ENCODE assay signal across 8 mouse cellular contexts in genomic region chr11:98928186-98928893, GRCm38 (mm10). TPM values are rescaled to one million over a fixed set of nuclear protein-coding genes. Genes with fewer than 3 reads are reported as not detected.
DNase-seq lines count a peak whose midpoint lies in the region; ATAC-seq and TF ChIP-seq lines count a peak whose summit lies in the region.
"Had no signal": no experiment of that assay in that cellular context is flagged by ENCODE, and none has a peak within 500 bp of the region (broad histone marks: within the 10 kb centered on the region; RNA-seq: fewer than 3 reads in every experiment).

No protein-coding gene starts in this region.

- H3K4me1 ChIP-seq in thymus, adult 2 months (replicated peaks; ENCODE audit: control insufficient read depth, insufficient read depth, low read length) = peaks cover 57% of the 10 kb centered on the region
- peaks cover 84% of the 10 kb centered on the region for H3K4me1 ChIP-seq in forebrain, embryonic 15.5 days
- H3K4me1 ChIP-seq in limb, embryonic 10.5 days = peaks cover 100% of the 10 kb centered on the region
- peaks cover 97% of the 10 kb centered on the region for H3K4me1 ChIP-seq in stomach, embryonic 15.5 days

- no peaks in the 10 kb centered on the region for H3K36me3 ChIP-seq in thymus, adult 2 months (ENCODE audit: control insufficient read depth, insufficient read depth, low read length)
- no peaks in the 10 kb centered on the region for H3K36me3 ChIP-seq in forebrain, embryonic 15.5 days
- peaks cover 6% of the 10 kb centered on the region; the same call in 1 of the 2 replicates for H3K36me3 ChIP-seq in limb, embryonic 10.5 days
- H3K36me3 ChIP-seq in stomach, embryonic 15.5 days = no peaks in the 10 kb centered on the region

- peak overlapping the region; percentile 84 for H3K9ac ChIP-seq in forebrain, embryonic 15.5 days (replicated peaks)
- H3K9ac ChIP-seq in stomach, embryonic 15.5 days = peak overlapping the region; percentile 59

- no peak overlapping the region for H3K27ac ChIP-seq in thymus, adult 2 months (ENCODE audit: control insufficient read depth, insufficient read depth, low read length)
- H3K27ac ChIP-seq in forebrain, embryonic 15.5 days (replicated peaks) = no peak overlapping the region
- peak overlapping the region; percentile 93 for H3K27ac ChIP-seq in limb, embryonic 10.5 days
- peak overlapping the region; percentile 88 for H3K27ac ChIP-seq in stomach, embryonic 15.5 days

- no peak for DNase-seq in thymus, adult 2 months
- no peak for DNase-seq in thymus, adult 18-20 months
- DNase-seq in limb, embryonic 10.5 days (ENCODE audit: low spot score) = peak; percentile 50
- DNase-seq in layer of hippocampus, adult 9-10 months (ENCODE audit: low spot score) = no peak

- H3K4me3 ChIP-seq in thymus, adult 2 months (ENCODE audit: control insufficient read depth, insufficient read depth, low read length) = peak overlapping the region; percentile 49
- peak overlapping the region; percentile 59 for H3K4me3 ChIP-seq in forebrain, embryonic 15.5 days
- H3K4me3 ChIP-seq in limb, embryonic 10.5 days = peak overlapping the region; percentile 62
- peak overlapping the region; percentile 60 for H3K4me3 ChIP-seq in stomach, embryonic 15.5 days (replicated peaks)
- H3K4me3 ChIP-seq: myocyte had no signal

- no peak for TF ChIP-seq POLR2A in thymus, adult 2 months (IDR thresholded peaks at IDR 0.05; ENCODE audit: control insufficient read depth, extremely low read depth, insufficient read depth, low read length, poor library complexity)

- H3K4me2 ChIP-seq in forebrain, embryonic 15.5 days (replicated peaks) = peak overlapping the region; percentile 61
- peak overlapping the region; percentile 81 for H3K4me2 ChIP-seq in stomach, embryonic 15.5 days

- no peaks in the 10 kb centered on the region for H3K9me3 ChIP-seq in forebrain, embryonic 15.5 days
- H3K9me3 ChIP-seq in limb, embryonic 10.5 days (replicated peaks) = no peaks in the 10 kb centered on the region
- no peaks in the 10 kb centered on the region for H3K9me3 ChIP-seq in stomach, embryonic 15.5 days

- ATAC-seq in forebrain, embryonic 15.5 days (replicated peaks) = no peak
- no peak for ATAC-seq in stomach, embryonic 15.5 days (ENCODE audit: insufficient read depth, low FRiP score, low read depth)
- no peak for ATAC-seq in activated CD4-positive, CD25-positive, alpha-beta regulatory T cell, adult 4 months

- no peak for TF ChIP-seq CTCF in thymus, adult 2 months (IDR thresholded peaks at IDR 0.05; ENCODE audit: borderline replicate concordance, control insufficient read depth, extremely low read depth, insufficient read depth, low read length, poor library complexity)

- WGBS in thymus, adult 2 months = 49% methylated on average over 12 of the region's 12 CpGs
- 14% methylated on average over 12 of the region's 12 CpGs for WGBS in forebrain, embryonic 15.5 days
- WGBS in limb, embryonic 10.5 days = 10% methylated on average over 12 of the region's 12 CpGs
- 11% methylated on average over 12 of the region's 12 CpGs for WGBS in stomach, embryonic 15.5 days

- no peaks in the 10 kb centered on the region for H3K27me3 ChIP-seq in thymus, adult 2 months (ENCODE audit: control insufficient read depth, insufficient read depth, low read length)
- H3K27me3 ChIP-seq in forebrain, embryonic 15.5 days = no peaks in the 10 kb centered on the region
- H3K27me3 ChIP-seq in limb, embryonic 10.5 days (ENCODE audit: low read depth, poor library complexity, severe bottlenecking) = no peaks in the 10 kb centered on the region
- no peaks in the 10 kb centered on the region for H3K27me3 ChIP-seq in stomach, embryonic 15.5 days (replicated peaks)

RNA-seq across cellular contexts. Expression of gene Rara, which starts 0.7 kb away (rescaled TPM):
- 63.5 and 74.1 TPM in 2 replicates for polyA plus RNA-seq in thymus, adult 2 months (2012; rRNA removed)
- 9.2 and 9.9 TPM in 2 replicates for polyA plus RNA-seq in forebrain, embryonic 15.5 days (2015; fragmentation: Nextera tagmentation; extraction: Ambion mirVana)
- 38.4 and 43.7 TPM in 2 replicates for polyA plus RNA-seq in limb, embryonic 10.5 days (2016; fragmentation: Nextera tagmentation; extraction: Ambion mirVana)
- polyA plus RNA-seq in stomach, embryonic 15.5 days (2015; fragmentation: Nextera tagmentation; extraction: Ambion mirVana) = 34.0 and 41.0 TPM in 2 replicates
- 10 to 100 TPM in 1 of 2 experiments, 1 to 10 TPM in 1; 9.0 to 13.7 TPM for polyA plus RNA-seq in activated CD4-positive, CD25-positive, alpha-beta regulatory T cell, adult 4 months (2017; shearing (Covaris generic))

RNA-seq across cellular contexts. Expression of gene Cdc6, which starts 20.7 kb away (rescaled TPM):
- 8.4 and 12.2 TPM in 2 replicates for polyA plus RNA-seq in thymus, adult 2 months (2012; rRNA removed)
- 11.2 and 12.1 TPM in 2 replicates for polyA plus RNA-seq in forebrain, embryonic 15.5 days (2015; fragmentation: Nextera tagmentation; extraction: Ambion mirVana)
- polyA plus RNA-seq in limb, embryonic 10.5 days (2016; fragmentation: Nextera tagmentation; extraction: Ambion mirVana) = 69.9 and 79.5 TPM in 2 replicates
- polyA plus RNA-seq in stomach, embryonic 15.5 days (2015; fragmentation: Nextera tagmentation; extraction: Ambion mirVana) = 28.8 and 30.3 TPM in 2 replicates
- polyA plus RNA-seq in activated CD4-positive, CD25-positive, alpha-beta regulatory T cell, adult 4 months (2017; shearing (Covaris generic)) = 10 to 100 TPM; 10.1 to 17.7 TPM

RNA-seq across cellular contexts. Expression of gene Gjd3, which starts 54.5 kb away (rescaled TPM):
- 1.3 and 1.9 TPM in 2 replicates for polyA plus RNA-seq in thymus, adult 2 months (2012; rRNA removed)
- polyA plus RNA-seq in forebrain, embryonic 15.5 days (2015; fragmentation: Nextera tagmentation; extraction: Ambion mirVana) = 0.62 and 0.84 TPM in 2 replicates
- 0.24 and 0.29 TPM in 2 replicates for polyA plus RNA-seq in limb, embryonic 10.5 days (2016; fragmentation: Nextera tagmentation; extraction: Ambion mirVana)
- polyA plus RNA-seq in stomach, embryonic 15.5 days (2015; fragmentation: Nextera tagmentation; extraction: Ambion mirVana) = 0.42 and 0.43 TPM in 2 replicates
- polyA plus RNA-seq in activated CD4-positive, CD25-positive, alpha-beta regulatory T cell, adult 4 months (2017; shearing (Covaris generic)) = under 1 TPM in 1 of 2 experiments, not detected in 1; 0.41 TPM

Comparison
In these comparisons a context has a peak if more than half of its experiments do, and no peak if none do; other contexts are left out.
1. H3K27ac ChIP-seq: peak in limb, embryonic 10.5 days (single experiment) and stomach, embryonic 15.5 days (single experiment); none in thymus, adult 2 months (single experiment) and forebrain, embryonic 15.5 days (single experiment).
2. Peak in every context shown above with its lines, with median percentiles within 50 percentile points of each other: H3K4me3 ChIP-seq.